Mouse (Mus musculus): Measurements from ENCODE around the gene Hspb8.

- TF ChIP-seq POLR2A (IDR thresholded peaks at IDR 0.05; ENCODE audit: low read depth, low read length) (no peak), CTCF (conservative IDR thresholded peaks at IDR 0.05; ENCODE audit: insufficient read depth, insufficient read length, low read depth, low read length) (no peak)
Observed at GRCm38 (mm10) chr5:116438328-116438727, 15.7 kb upstream of the Hspb8 start.
